Mouse (Mus musculus) c-Kit-positive CD71-positive TER-119-negative erythroid progenitor cells, embryonic 14.5 days (primary cell): Measurements from ENCODE around the gene Chst4.
A peak's percentile ranks its signal among the peaks of the same experiment; 100 is the strongest.
"Not testable (repeated sequence)": the region's sequence is repeated elsewhere in the genome, so short reads cannot be mapped to it uniquely, and the experiment has no call there.

Experiments used
- DNase-seq: peaks from one replicate; pipeline ENCODE4 v3.0.0-alpha.2; 2013; ENCODE audit warnings: low read depth

Chst4 gene

GRCm38 (mm10) chr8:110039659-110040058, at the start of gene Chst4:
Gene Chst4 (minus strand): TSS chr8:110039740.
- DNase-seq, result no peak

DNA sequence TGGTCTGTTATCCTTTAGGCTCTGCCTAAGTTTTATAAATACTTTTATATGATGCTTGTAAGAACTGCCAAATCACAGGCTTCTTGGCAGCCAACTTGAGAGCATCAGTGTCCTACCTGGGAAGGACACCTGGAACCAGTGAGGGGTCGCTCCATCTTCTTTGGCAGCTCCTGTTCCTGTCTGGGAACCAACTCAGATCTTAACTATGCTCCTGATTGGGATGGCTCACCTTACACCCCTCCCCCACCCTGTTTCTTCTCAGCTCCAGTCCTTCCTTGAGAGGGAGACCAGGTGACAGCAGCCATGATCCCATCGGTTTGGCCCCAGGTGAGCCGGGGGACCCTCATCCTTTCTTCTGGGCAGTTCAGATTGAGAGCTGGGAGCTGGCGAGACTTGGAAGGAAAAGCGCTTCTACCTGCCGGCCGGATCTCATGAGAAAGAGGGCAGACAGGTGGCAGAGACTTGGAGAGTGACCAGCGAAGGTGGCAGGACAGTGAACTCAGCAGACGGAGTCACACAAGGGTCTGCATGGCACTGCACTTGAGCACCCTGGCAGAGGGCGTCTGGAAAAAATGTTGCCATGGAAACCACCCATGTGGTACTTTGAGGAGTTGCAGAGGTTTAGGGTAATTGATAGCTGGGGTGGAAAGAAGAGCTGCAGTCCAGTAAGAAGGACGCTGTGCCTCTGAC, 43.0 kb upstream of the Chst4 start:
- DNase-seq, result no peak

- DNase-seq, result no peak
These were observed 40.0 kb upstream of the Chst4 start, which contains the start of gene Zfp612 for GRCm38 (mm10) chr8:110079282-110080221. Gene Zfp612 (plus strand): TSS chr8:110079746.

DNA sequence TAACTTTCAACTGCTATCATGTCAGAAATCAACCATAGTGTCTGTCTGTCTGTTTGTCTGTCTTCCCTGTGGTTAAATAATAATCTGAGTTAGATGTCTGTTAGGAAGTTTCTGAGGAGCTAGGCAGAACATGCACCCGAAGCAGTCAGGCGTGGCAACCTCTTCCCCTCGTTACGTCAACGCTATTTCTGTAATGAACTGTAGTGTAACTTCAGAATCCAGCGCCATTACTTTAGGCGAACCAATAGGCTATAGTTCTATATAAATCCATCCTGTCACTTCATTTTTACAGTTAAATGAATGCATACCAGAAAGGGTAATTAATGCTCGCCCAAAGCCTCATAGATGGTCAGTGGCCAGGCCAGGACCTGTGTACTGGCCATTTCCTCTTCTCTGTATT, 35.0 kb upstream of the Chst4 start:
- no peak for DNase-seq

DNA sequence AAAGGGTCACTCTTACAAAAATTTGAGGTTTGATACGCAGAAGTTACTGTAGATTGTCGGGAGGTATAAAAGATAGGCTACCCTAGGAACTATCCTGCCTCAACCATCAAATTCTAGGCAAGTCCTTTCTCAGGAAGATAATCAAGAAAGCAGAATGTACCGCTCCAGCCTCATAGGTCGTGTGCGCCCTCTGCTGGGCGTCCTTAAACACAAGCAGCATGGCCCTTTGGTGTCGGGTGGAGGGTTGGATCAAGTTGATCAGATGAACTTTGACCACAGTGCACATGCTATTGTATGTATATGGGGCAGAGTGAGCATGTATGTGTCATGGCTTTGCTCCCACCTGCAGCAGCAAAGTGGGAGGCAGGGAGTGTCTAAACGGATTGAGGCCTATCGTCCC, 32.1 kb upstream of the Chst4 start:
- peak; percentile 27 for DNase-seq

GRCm38 (mm10) chr8:110069706-110070105, 30.2 kb upstream of the Chst4 start:
- DNase-seq, result no peak

DNA sequence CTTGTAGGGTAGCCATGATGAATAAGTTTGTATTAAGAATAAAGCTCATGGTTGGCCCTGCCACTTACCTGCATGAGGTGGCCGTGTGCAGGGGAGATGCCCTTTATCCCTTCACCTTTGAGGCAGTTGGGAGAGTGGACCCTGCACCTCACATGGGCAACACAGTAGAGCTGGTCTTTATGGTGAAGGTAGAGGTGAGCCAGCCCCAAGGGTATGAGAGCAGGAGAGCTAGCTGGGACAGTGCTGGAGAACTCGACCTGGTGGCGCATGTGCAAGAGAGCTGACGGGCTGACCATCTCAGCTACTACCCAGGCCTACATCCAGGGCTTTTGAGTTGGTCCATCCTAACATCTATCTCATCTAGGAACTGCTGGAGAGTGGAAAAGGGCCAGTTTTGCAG, 26.1 kb upstream of the Chst4 start:
- no peak for DNase-seq

DNA sequence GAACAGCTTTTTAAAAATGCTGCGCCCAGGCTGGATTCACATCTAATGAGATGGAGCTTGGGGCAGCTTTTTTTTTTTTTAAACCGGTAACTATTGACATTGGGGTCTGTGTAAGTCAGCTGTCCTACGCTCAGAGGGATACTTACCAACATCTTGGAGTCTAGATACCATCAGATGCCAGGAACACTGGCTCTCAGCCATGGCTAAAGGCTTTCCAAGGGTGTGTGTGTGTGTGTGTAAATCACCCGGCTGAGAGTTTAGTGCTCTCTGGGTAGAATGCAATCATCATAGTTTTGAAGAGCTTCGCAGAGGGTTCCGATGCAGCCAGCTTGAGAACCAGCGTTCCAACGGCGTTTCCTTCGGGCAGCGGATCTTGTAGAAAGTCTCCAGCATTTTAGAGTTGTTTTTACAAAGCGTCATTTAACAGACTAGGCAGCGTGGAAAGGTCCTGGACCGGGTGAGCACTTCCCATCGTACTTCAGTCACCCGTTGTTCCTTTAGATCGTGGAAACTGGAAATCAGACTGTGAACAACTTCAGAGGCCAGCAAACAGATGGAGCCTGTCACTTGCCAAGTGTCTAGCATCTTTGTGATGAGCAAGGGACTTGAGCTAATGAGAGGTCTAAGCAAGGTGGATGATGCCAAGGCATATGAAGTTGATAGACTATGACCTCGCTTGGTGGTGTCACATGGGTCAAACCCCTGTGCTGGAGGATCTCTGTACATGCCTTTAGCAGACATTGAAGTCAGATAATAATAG, 25.2 kb upstream of the Chst4 start:
- DNase-seq, result no peak

DNA sequence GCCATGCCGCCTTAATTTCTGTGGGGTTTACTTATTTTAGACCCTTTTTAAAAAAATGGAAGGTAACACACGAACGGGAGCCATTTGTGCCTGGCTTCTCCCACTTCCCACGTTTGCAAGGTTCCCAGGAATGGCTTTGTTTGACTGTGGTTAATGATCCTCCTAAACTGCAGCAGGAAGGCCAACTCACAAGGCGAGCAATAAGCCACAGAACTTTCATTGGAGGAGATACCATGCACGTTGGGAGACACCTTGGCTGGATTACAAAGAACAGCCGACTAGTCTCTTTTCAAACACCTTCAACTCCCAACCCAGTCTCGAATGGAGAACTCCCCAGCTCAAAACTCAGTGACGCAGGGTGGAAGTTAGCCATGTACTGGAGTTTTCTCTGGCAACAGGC, 24.6 kb upstream of the Chst4 start:
- DNase-seq, result no peak

- DNase-seq, result no peak
These were observed 18.7 kb upstream of the Chst4 start for GRCm38 (mm10) chr8:110058207-110058606.

- DNase-seq, result no peak
These were observed 11.7 kb upstream of the Chst4 start for GRCm38 (mm10) chr8:110051208-110051607.

- DNase-seq, result no peak
These were observed 969 bp upstream of the Chst4 start for GRCm38 (mm10) chr8:110040509-110040908.

- DNase-seq, result no peak
These were observed 324 bp downstream of the Chst4 start for GRCm38 (mm10) chr8:110039216-110039615.

DNA sequence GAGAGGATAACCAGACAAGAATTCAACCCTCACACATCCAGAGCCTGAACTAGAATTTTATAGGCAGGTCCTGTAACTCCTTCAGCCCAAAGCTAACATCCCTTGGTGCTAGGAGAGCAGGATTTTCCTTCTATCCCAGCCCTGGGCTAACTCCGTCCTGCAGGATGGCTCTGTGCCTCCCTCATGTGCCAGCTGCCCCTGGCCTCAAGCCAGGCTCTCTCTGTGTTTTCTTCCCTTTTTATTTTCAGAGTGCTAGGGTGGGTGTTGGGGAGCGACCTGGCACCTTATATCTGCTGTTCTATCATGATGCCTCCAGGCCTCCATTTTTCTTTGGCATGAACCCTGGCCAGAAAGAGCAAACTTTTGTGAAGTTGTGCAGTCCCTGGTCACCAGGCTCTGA, 3.4 kb downstream of the Chst4 start:
- no peak for DNase-seq

DNA sequence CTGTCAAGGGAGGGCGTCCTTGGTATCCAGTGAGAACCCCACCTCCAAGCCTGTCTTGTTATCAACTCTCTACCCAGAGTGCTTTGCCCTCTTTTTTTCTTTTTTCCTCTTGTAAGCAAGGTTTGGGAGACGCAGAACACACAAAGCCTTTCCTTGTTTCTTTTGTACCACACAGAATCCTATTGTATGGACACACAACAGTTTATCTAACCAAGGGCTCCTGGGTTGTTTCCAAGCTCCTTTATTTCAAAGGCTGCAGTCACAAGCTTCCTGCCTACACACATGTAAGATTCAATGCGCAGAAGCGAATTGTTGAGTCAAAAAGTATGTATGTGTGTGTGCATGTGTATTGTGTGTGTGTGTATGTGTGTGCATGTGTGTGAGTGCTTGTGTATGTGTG, 5.2 kb downstream of the Chst4 start:
- no peak for DNase-seq

DNA sequence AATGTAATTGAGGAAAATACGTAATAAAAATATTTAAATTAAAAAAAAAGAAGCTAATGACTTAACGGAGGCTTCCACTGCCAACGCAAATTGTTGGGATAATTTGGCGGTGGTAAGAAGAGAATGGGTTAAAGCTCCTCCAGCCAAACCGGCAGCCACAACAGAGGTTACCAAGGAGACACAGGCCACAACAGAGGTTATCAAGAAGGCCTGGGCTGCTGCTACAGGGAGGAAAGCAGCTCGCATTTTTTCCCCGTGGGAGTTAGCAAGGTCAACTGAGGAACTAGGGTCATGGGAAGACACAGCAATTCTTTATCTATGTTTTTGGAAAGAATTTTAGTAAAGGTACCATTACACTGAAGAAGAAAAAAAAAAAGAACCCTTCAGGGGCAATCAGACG, 5.8 kb downstream of the Chst4 start:
- not testable (repeated sequence) for DNase-seq

DNA sequence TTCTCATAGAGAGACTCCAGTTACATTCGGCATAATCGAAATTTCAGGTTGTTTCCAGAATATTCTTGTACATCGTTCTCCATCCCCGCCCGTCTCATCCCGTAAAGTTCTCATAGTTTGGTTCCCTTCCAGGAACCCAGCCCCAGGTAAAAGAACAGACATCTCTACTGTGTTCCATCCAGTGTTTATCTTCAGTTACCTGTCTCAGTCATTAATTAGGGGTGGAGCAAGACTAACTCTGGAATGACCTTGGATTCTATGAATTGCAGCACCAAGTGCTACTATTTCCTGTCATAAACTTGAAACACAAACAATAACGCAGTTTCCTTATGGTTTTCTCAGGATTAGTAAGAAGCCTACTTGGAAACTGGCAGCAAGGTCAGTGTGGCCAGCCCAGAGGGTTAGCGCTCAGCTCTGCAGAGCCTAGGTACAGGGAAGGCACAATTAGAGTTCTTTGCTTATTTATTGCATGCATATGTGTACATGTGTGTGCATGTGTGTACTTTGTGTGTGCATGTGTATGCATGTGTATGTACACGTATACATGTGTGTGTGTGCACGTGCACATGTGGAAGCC, 16.7 kb downstream of the Chst4 start:
- DNase-seq, result no peak

DNA sequence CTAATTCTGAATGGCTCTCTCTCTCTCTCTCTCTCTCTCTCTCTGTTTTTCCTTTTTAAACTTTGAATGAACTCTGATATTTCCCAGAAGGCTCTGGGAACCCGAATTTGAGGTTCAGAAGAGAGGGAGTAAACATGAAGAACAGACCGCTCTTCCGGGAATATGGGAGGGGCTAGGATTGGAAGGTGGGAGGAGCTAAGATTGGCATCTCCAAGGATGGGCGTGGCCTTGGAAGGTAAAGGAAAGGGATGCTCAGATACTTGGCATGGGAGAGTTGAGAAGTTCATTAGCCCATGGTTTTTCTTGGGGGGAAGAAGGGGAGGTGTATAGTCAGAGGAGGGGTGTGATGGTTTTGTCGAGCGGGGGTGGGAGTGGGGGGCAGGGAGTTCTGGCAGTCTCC, 17.5 kb downstream of the Chst4 start:
- no peak for DNase-seq

DNA sequence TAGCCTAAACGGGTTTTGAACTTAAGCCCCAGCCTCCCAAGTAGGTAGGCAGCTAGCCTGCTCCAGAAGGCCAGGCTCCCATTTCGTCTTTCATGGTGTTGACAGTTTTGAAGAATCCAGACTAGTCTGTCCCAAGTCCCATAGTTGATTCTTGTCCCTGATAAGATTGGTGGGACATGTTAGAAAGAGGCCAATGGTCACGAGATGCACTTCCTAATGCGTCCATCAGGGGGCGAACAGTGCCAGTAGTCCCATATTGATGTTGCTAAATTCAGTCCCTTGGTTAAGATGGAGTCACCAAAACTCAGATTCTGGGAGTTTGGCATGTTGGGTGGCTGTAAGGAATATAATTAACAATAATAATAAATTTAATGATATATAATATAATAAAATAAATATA, 28.7 kb downstream of the Chst4 start:
- peak; percentile 20 for DNase-seq

DNA sequence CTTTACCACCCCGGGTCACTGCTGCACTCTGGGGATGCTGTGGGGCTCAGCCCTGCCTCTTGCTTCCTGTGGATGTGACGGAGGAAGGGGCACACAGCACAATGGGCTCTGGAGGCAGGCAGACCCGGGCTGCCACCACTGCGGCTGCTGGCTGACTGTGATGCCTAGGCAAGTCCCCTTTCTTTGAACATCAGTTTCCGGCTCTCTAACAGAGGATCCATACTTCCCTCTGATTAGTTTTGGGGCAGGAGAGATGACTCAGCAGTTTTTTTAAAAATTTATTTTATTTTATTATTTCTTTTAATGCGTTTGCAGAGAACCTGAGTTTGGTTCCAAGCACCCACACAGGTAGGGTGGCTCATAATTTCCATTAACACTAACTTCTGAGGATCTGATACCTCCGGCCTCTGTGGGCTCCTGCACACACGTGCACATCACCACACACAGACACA, 30.5 kb downstream of the Chst4 start:
- DNase-seq, result no peak

GRCm38 (mm10) chr8:110008228-110008994, 31.1 kb downstream of the Chst4 start:
- DNase-seq, result no peak
